Mouse (Mus musculus): ENCODE results near the gene Bcl2l1.
A peak's percentile ranks its signal among the peaks of the same experiment; 100 is the strongest.

The Bcl2l1 gene

GRCm38 (mm10) chr2:152772231-152772630 is 59.3 kb downstream of the Bcl2l1 start:
- DNase-seq (ENCODE audit: low spot score) = no peak

- no peak for DNase-seq (ENCODE audit: low spot score)
Measured at GRCm38 (mm10) chr2:152771571-152771970, 60.0 kb downstream of the Bcl2l1 start.

DNA sequence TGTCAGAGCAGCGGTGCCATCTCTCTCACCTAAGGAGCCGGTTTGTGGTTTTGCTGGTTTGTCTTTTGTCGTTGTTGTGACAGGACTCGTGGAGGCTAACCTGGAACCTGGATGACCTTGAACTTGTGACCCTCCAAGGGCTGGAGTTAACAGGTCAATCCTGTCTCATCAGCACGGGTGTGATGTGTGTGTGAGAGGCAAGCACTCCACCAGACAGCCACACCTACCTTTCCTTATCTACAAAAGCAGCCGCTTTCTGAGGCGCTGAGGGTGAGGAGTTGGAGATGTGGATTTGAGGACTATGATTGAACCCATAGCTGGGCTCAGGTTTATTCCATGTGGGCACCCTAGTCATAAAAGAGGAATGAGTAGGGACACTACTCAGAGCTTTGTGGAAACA is 61.9 kb downstream of the Bcl2l1 start:
- DNase-seq (ENCODE audit: low spot score) = no peak

- DNase-seq (ENCODE audit: low spot score) = peak; percentile 52
Measured at GRCm38 (mm10) chr2:152767618-152768271, 63.8 kb downstream of the Bcl2l1 start.

DNA sequence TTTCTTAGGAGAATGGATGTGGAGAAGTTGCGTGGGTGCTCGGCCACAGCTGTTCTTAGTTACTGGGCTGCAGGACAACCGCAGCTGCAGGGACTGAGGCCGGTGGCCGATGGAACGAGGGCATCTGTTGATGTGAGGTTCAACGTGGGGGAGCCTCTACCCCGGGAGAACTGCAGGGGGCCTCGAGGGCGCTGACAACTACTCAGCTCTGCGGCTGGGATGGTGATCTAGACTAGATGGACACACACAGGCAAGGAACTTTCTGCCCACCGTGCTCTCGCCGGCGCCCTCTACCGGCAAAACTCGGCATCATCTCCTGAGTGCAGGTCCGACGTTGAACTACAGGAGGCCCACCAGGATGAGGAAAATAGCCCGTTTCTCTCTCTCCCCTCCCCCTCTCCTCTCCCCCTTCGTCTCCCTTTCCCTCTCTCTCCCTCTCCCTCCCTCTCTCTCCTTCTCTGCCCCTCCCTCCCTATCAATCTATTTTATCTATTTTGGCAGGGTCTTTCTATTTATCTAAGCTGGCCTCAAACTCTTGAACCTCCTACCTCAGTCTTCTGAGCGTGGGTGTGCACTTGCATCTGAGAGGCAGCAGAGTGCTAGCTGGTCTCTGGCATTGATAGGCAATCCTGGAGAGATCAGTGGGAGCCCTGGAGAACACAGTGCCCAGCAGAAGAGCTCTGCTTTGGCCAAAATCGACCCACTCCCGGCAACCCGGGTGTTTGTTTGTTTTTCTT is 65.0 kb downstream of the Bcl2l1 start:
- DNase-seq (ENCODE audit: low spot score) = peak; percentile 80

DNA sequence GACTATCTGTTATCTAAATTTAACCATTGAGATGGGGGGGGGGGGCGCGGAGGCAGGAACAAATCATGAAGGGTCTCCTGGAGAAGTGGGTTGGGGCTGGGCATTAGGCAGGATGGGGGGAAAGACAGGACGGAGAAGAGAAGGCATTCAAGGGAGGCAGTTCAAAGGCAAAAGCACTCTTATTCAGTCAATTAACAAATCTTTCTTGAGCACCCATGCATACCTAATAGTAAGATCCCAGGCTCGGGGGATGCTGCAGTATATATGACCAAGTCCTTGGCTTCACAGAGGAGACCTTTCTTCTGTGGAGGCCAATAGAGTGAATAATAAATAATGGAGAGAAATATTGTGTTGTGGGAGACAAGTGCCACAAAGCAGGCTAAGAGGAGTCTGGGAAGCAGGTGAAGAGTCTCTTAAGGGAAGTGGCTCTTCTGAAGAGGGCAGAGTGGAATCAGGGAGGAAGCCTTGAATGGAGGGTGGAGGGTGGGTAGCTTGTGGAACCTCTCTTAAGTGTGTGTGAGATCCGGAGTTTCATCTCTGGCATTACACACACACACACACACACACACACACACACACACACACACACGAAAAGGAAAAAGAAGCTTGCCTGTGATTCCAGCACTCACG is 66.4 kb downstream of the Bcl2l1 start:
- DNase-seq (ENCODE audit: low spot score) = no peak

DNA sequence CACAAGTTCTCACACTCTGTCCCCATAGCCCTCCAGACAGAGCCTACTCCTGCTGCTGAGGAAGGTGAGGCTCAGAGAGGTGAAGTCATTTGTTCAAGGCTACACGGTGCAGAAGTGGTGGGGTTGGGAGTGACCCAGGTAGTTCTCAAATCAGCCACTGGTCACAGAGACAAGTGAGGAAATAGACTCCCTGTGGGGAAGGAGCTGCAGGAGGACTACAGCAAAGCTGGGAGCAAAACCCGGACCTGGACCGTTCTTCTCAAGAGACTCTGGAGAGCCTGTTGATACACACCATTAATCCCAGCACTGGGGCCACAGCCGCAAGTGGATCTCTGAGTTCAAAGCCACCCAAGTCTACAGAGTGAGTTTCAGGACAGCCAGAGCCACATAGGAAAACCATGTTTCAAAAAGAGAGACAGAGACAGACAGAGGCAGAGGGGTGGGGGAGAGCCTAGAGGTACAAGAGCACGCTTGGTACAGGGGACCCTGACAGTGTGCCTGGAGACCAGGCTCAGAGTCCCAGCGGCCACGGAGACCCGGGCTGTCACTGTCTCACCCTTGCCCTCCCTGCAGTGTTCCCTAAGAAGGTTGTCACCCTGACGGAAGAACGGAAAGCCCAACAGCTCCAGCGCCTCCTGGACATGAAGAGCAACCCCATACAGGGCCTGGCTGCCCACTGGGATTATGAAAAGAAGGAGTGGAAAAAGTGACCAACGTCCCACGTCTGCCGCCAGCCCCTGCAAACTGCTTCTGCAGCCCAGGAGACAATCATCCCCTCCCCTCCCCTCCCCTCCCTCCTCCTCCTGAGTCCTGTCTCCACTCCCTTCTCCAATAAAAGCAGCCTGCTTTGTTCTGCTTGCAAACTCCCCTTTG is 67.1 kb downstream of the Bcl2l1 start:
- DNase-seq (ENCODE audit: low spot score) = no peak

DNA sequence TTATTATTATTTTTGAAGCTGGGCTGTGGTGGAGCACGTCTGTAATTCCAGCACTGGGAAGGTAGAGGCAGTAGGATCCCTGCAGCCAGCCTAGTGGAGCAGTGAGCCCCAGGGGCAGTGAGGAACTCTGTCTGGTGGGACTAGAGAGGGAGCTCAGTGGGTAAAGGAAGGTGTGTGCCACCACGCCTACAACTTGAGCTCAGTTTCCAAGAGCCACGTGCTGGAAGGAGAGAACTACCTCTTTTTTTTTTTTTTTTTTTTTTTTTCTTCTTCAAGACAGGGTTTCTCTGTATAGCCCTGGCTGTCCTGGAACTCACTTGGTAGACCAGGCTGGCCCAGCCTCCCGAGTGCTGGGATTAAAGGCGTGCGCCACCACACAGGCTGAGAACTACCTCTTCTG is 68.2 kb downstream of the Bcl2l1 start:
- no peak for DNase-seq (ENCODE audit: low spot score)

- DNase-seq (ENCODE audit: low spot score) = no peak
Measured at GRCm38 (mm10) chr2:152758351-152758750, 73.2 kb downstream of the Bcl2l1 start.

DNA sequence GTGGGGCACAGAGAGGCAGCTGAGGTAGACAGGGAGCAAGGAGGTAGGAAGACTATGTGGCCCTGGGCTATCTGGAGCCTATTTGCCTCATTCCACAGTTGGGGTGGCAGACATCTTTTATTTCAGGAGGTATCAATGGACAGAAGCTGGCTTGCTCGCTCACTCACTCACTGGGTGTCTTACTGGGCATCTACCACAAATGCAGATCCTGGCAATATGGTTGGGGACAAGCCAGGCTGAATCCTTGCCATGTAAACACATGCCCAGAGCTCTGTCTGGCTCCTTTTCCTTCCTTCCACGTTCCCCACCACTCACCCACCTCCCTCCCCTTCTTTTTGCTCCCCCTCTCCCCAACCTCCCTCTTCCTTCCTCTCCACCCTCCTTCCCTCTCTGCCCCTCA is 74.0 kb downstream of the Bcl2l1 start:
- no peak for DNase-seq (ENCODE audit: low spot score)

GRCm38 (mm10) chr2:152756474-152757393 is 74.8 kb downstream of the Bcl2l1 start:
- no peak for DNase-seq (ENCODE audit: low spot score)

- peak; percentile 12 for DNase-seq (ENCODE audit: low spot score)
Measured at GRCm38 (mm10) chr2:152753944-152754711, 77.4 kb downstream of the Bcl2l1 start, which contains the start of gene Cox4i2. Gene Cox4i2, plus strand, starts transcription at chr2:152754173.

DNA sequence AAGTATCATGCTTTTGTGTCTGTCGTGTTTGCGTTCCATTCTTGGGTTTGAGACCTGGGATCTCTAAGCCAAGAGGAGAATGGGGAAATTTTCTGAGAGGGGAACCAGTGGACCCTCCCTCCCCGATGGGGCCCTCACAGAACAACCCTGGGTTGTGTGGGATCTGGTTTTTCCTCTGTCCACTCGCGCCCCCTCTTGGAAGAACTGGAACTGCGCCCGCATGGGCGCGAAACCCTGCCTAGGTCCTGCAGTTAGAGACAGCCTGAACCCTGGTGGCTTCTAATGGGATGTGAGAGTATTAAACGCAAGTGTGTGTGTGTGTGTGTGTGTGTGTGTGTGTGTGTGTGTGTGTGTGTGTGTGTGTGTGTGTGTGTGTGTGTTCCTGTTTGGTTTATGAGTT is 89.1 kb downstream of the Bcl2l1 start:
- DNase-seq (ENCODE audit: low spot score) = peak; percentile 16

- DNase-seq (ENCODE audit: low spot score) = no peak
Measured at GRCm38 (mm10) chr2:152741153-152742041, 90.1 kb downstream of the Bcl2l1 start.

GRCm38 (mm10) chr2:152740490-152740889 is 91.0 kb downstream of the Bcl2l1 start:
- DNase-seq (ENCODE audit: low spot score) = no peak

DNA sequence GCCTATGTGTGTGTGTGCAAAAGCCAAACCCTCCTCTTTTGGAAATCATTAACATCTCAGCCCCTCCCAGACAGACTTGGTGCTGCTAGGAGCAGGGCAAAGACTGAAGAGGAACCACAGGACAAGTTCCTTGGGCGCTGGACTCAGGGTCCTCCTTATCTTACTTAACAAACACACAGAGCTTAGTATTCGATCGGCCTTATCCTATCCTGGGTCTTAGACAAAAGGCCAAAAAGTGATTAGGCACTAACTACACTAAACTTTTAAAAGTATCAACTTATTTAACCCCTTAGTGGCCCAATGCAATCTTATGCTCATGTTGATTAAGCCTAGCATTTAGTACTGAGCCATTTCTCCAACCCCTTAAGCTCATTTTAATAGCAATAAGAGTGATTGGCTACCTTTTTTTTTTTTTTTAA is 91.7 kb downstream of the Bcl2l1 start:
- DNase-seq (ENCODE audit: low spot score) = no peak

DNA sequence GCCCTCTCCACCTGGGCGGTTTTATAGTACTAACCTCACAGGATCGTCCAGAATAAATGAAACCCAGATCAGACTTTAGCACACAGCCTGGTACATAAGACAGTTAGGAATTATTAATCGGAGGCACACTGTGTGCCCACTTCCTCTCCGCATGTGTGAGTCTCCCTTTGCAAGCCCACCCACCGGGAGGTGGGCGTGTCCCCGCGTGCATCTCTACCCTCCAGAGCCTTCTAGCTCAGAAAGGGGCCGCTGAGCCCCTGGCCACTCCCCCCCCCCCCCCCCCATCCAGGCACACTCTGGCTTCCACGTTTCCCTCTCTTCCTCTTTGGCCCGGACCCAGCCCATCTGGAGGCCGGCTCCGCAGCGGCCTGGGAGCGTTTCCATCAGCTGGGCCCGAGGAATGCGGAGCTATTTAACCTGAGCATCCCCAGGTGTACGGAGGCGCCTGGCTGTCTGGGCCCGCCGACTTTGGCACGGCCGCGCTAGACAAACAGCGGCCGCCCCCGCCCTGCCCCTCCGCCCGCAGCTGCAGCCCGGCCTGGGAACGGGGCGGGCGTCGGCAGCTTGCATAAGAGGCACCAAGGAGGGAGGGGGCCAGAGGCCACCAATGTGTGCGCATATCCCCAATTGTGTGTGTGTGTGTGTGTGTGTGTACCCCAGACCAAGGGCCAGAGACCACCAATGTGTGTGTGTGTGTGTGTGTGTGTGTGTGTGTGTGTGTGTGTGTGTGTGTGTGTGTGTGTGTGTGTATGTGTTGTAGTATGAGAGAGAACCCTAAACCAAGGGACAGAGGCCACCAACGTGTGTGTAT is 92.3 kb downstream of the Bcl2l1 start:
- DNase-seq (ENCODE audit: low spot score) = peak; percentile 8

DNA sequence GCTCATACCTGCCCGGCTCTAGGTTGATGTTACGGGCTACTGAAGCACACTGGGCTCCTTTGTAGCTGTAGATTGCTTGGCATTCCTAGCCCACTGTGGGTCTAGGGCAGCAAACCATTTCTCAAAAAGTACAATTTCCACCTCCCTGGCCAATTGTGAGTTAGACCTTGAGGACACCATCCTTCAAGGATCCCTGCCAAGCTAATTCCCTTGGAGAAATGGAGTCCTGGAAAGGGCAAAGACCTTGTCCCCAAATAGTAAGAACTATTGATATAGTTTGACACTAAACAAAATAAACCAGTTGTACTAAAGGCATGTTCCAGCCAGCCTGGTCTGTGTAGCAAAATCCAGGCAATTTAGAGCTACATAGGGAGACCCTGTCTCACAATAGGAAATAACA is 93.2 kb downstream of the Bcl2l1 start:
- no peak for DNase-seq (ENCODE audit: low spot score)

Measured in T-cell, adult 2 months (primary cell).